Mouse (Mus musculus) limb, embryonic 11.5 days (tissue): ENCODE measurements at regions not wholly inside any gene's neighbourhood (a gene's known extent, or its start where the extent isn't known, plus 50 kb on each side); places are given as distances from the start of the nearest gene placed in this dataset.

Experiments used
- ATAC-seq: fragments of 200-750 bp; cut with Nextera tagmentation; 2 replicates; pipeline ENCODE4 v1.8.0; 2017; ENCODE audit warnings: low read depth; ENCODE audit not compliant: insufficient number of reproducible peaks, low FRiP score, low TSS enrichment
- DNase-seq: peaks from one replicate; pipeline ENCODE4 v3.0.0-alpha.2; 2015; ENCODE audit warnings: low spot score
- H3K27ac ChIP-seq: fragments of 300-500 bp; sonication (generic); replicated peaks from 2 replicates; pipeline ENCODE4 v1.5.1; 2014; ENCODE audit warnings: low read depth, mild to moderate bottlenecking, low read length
- H3K27me3 ChIP-seq: fragments of 300-500 bp; sonication (generic); 2 replicates; pipeline ENCODE4 v1.6.1; 2014; ENCODE audit warnings: mild to moderate bottlenecking, low read length, mixed read lengths; ENCODE audit not compliant: control insufficient read depth, insufficient read depth
- H3K36me3 ChIP-seq: fragments of 300-500 bp; sonication (generic); 2 replicates; pipeline ENCODE4 v1.6.1; 2014; ENCODE audit warnings: mild to moderate bottlenecking, low read length, moderate library complexity, mixed read lengths; ENCODE audit not compliant: control insufficient read depth, insufficient read depth
- H3K4me1 ChIP-seq: fragments of 300-500 bp; sonication (generic); 2 replicates; pipeline ENCODE4 v1.6.1; 2014; ENCODE audit warnings: low read length, mixed read lengths; ENCODE audit not compliant: control insufficient read depth, insufficient read depth
- H3K4me2 ChIP-seq: fragments of 300-500 bp; sonication (generic); 2 replicates; pipeline ENCODE4 v1.6.1; 2014; ENCODE audit warnings: low read depth, mild to moderate bottlenecking, moderate library complexity; ENCODE audit not compliant: severe bottlenecking
- H3K4me3 ChIP-seq: fragments of 300-500 bp; sonication (generic); 2 replicates; pipeline ENCODE4 v1.5.1; 2014; ENCODE audit warnings: low read depth, low read length
- H3K9ac ChIP-seq: fragments of 300-500 bp; sonication (generic); 2 replicates; pipeline ENCODE4 v1.6.1; 2014; ENCODE audit warnings: mild to moderate bottlenecking, low read length
- H3K9me3 ChIP-seq: fragments of 300-500 bp; sonication (generic); 2 replicates; pipeline ENCODE4 v1.6.1; 2016; ENCODE audit warnings: low read length; ENCODE audit not compliant: control insufficient read depth
- WGBS: fragments of 180-500 bp; shearing (Covaris S2); extraction: QIAGEN DNeasy Blood & Tissue Kit; methylation state at CpG from one replicate; pipeline ENCODE4 v1.1.7; 2014; 5-methylcytosine and 5-hydroxymethylcytosine counted together

DNA sequence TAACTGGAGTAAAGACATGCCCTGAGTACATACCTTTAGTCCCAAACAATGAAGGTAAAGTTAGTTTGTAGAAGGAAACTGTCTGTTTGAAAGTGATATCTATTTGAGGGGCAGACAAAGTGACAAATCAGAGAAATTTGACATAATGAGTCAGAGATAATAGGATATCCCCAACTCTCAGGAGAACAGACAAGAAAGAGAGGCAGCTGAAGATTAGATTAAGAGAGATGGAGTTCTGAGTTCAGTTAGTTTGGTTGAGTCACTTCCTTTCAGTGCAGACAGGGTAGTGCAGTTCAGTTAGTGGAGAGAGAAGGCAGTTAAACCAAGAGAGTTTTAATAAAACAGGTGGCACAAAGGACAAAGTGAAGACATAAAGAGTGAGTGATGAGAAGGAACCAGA is 477.4 kb upstream of the Diaph2 start:
- no peaks in the 10 kb centered on the region for H3K36me3 ChIP-seq
- no peak for DNase-seq
- no peak overlapping the region for H3K9ac ChIP-seq
- H3K9me3 ChIP-seq = no peaks in the 10 kb centered on the region
- H3K27me3 ChIP-seq = no peaks in the 10 kb centered on the region
- ATAC-seq = no peak
- H3K27ac ChIP-seq = no peak overlapping the region
- H3K4me3 ChIP-seq = no peak overlapping the region
- H3K4me2 ChIP-seq = no peak overlapping the region
- no peaks in the 10 kb centered on the region for H3K4me1 ChIP-seq

DNA sequence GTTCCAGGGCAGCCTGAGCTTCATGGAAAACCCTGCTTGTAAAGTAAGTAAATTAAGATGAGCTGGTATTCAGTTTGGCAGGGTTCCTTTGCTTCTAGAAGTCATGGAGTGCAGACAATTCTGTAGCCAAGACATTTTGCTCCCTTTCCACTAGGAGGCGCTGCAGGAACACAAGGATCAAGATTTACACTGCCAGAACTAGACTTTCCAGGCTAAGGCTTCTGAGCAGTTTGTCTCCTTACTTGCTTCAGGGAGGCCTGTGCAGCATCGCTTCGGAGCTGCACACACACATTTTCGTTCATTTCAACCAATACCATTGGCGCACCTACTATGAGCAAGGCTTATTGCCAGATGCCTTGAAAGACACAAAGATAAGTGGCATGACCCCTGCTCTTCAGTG is 445.6 kb upstream of the Diaph2 start:
- Histone ChIP-seq H3K4me3 (no peak overlapping the region), H3K4me2 (no peak overlapping the region), H3K9me3 (no peaks in the 10 kb centered on the region), H3K27me3 (no peaks in the 10 kb centered on the region), H3K4me1 (no peaks in the 10 kb centered on the region), H3K36me3 (no peaks in the 10 kb centered on the region), H3K9ac (no peak overlapping the region), H3K27ac (no peak overlapping the region)
- ATAC-seq (no peak), DNase-seq (peak; percentile 65)
- 45% methylated on average over 5 of the region's 5 CpGs for WGBS

- H3K4me3 ChIP-seq = no peak overlapping the region
- H3K36me3 ChIP-seq = no peaks in the 10 kb centered on the region
- no peak overlapping the region for H3K9ac ChIP-seq
Measured at GRCm38 (mm10) chrX:129309380-129309779, 440.2 kb upstream of the Diaph2 start.

GRCm38 (mm10) chrX:129329441-129329840 is 420.1 kb upstream of the Diaph2 start:
- H3K36me3 ChIP-seq = no peaks in the 10 kb centered on the region
- no peak for DNase-seq
- no peak overlapping the region for H3K9ac ChIP-seq
- H3K4me2 ChIP-seq = no peak overlapping the region
- H3K27me3 ChIP-seq = no peaks in the 10 kb centered on the region
- no peak overlapping the region for H3K27ac ChIP-seq
- H3K4me3 ChIP-seq = no peak overlapping the region
- no peak for ATAC-seq
- H3K4me1 ChIP-seq = no peaks in the 10 kb centered on the region
- no peaks in the 10 kb centered on the region for H3K9me3 ChIP-seq
- 67% methylated on average over 1 of the region's 1 CpGs for WGBS

More at GRCm38 (mm10) chrX:129309380-129309779, 440.2 kb upstream of the Diaph2 start:
- DNase-seq (no peak), ATAC-seq (no peak)
- Histone ChIP-seq H3K4me2 (no peak overlapping the region), H3K27ac (no peak overlapping the region), H3K4me1 (no peaks in the 10 kb centered on the region), H3K9me3 (no peaks in the 10 kb centered on the region), H3K27me3 (no peaks in the 10 kb centered on the region)

DNA sequence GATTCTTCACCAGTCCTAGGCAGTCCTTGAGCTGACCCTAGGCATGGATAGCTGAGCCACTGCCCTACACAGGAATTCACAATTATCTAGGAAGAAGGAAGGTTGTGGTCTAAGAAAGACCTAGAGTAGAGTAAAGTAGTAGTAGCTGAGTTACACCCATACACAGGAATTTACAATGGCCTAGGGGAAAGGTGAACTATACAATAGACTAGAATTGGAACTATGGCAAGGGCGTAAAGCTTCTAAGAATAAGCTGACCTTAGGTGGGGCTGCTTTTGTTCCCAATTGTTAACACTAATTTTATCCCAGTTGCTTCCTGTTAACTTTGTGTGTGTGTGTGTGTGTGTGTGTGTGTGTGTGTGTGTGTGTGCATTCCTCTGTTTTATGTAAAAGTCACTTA is 416.7 kb upstream of the Diaph2 start:
- DNase-seq (no peak), ATAC-seq (no peak)
- H3K4me2 ChIP-seq = no peak overlapping the region
- WGBS = 84% methylated on average over 1 of the region's 1 CpGs
- no peaks in the 10 kb centered on the region for H3K4me1 ChIP-seq
- no peaks in the 10 kb centered on the region for H3K9me3 ChIP-seq
- H3K36me3 ChIP-seq = no peaks in the 10 kb centered on the region
- no peak overlapping the region for H3K9ac ChIP-seq
- H3K27me3 ChIP-seq = no peaks in the 10 kb centered on the region
- no peak overlapping the region for H3K4me3 ChIP-seq
- H3K27ac ChIP-seq = no peak overlapping the region
